Mouse (Mus musculus): ENCODE results near the gene Sox8.

Gene Sox8

DNA sequence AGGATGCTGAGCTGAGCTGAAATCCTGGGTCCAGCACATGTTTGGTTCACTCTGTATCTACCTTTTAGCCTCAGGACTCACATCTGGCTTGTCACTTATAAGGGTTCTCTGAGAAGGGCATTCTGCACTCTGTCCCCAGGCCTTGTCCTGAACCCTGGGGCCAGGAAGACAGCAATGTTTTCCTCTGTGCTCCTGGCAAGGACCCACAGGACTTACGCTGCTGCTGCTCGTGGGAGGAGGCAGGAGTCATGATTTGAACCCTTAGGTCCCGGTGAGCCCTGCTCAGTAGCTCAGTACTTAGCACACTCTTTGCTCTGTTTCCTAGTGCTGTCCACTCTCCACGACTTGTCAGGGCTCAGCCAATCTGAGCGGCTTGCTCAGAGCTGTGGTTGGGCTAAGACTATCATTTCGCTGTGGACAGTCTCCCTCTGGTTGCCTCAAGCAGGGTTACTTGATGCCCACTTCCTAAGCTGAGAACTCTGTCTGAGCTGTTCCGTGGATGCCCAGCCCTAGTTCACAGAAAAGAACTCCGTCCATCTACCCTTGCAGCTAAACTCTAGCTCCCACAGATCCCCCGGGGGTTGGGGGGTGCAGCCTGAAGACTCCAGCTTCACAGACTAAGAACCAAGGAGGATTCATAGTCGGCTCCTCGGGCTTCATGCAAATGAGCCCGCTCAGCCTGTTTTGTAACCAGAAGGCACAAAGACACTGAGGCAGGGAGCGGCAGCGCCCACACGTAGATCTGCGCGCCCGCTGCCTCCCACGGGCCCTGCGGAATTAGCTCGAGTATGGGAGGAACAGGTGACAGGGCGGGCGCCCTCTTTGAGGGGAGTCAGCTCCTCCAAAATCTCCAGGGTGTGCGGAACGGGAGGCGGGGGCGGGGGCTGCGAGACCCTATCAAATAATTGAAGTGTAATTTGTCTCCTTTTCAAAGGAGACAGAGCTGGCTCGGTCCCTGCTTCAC, 14.5 kb downstream of the Sox8 start:
- no peak for DNase-seq

- DNase-seq = no peak
Measured at GRCm38 (mm10) chr17:25555159-25555558, 15.3 kb downstream of the Sox8 start.

DNA sequence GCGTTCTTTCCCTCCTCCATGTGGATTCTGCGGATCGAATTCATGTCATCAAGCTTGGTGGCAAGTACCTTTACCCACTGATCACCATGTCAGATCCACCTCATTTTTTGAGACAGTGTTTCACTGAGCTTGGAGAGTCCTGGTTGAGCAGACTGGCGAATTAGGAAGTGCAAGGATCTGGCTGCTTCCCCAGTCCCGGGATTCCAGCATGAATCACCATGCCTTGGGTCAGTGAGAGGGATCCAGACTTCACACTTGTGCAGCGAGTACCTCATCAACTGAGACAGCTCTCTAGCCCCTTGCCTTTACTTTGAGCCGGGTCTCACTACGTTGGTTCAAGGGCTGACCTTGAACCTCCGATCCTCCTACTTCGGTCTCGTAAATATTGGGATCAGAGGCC, 19.2 kb downstream of the Sox8 start:
- no peak for DNase-seq

DNA sequence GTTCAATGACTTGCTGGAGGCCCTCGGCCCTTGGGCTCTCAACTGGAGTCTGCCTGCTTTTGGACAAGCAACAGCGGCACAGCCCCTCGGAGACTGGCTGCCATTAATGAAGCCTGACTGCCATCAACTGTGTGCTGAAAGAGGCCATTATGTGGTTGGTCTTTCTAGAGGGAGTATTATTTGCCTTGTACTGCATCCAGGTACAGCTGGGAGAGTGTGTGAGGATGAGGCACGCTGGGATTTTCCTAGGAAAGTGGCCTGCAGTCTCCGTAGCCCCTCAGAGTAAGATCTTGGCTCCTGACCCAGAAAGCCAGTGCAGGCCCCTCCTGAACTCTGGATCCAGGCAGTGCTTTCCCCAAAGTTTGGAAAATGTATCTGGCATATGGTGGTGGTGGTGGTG, 20.5 kb downstream of the Sox8 start:
- DNase-seq = no peak

- DNase-seq = no peak
Measured at GRCm38 (mm10) chr17:25547026-25547425, 23.5 kb downstream of the Sox8 start.

GRCm38 (mm10) chr17:25541768-25542167, 28.7 kb downstream of the Sox8 start:
- DNase-seq = no peak

DNA sequence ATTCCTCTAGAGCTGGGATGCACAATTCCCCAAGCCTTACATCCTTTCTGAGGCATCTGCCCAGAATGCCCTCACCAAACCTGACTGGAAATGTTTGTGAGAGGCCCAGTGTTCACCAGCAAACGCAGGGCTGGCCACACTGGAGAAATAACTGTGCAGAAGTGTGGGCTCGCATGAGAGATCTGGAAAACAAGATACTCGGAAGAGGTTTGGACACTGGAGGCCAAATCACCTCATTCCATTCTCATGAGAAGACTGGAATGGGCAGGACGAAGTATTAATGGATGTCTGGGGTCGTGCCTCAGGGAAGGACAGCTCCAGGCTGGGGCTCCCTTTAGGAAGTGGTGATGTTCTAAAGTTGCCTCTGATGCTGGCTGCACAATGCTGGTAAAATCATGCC, 29.8 kb downstream of the Sox8 start:
- DNase-seq = no peak

- DNase-seq = peak; percentile 4
Measured at GRCm38 (mm10) chr17:25538945-25539875, 31.3 kb downstream of the Sox8 start.

- DNase-seq = no peak
Measured at GRCm38 (mm10) chr17:25530357-25531022, 40.0 kb downstream of the Sox8 start.

GRCm38 (mm10) chr17:25522080-25522479, 48.4 kb downstream of the Sox8 start:
- no peak for DNase-seq

DNA sequence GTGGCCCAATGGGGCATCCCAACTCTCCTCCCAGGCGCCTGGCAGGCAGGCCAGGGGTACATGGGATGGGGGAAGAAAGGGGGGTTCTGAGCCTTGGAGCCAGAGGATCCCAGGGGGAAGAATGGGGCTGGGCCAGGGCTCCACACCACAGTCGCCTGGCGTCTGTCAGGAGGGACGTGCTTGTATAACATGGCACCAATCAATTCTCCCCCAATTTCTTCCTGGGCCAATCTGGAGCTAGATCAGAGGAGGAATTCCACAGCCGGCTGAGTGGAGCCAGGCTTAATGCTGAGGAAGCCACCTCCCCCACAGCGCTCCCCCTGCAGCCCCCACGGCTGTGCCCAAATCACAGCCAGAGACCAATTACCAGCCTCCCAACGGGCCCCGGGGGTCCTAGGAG, 50.0 kb downstream of the Sox8 start:
- no peak for DNase-seq

DNA sequence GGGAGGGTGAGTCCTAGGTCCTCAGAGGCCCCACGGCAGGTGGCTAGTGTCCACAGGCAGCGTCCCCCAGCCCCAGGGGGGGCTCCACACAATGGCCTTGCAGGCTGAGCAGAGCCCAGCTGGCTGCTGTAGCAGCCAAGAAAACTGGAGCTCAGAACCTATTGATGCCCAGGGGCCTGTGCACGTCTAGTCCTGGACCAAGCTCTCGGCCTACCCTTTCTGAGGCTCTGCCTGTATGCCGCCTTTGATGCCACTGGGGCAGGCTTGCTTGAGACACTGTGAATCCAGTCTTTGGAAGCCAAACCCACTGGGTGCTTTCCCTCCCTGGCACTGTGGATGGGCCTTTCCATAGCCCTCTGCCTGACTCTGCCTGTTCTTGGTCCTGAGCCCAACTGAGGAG, 51.0 kb downstream of the Sox8 start:
- DNase-seq = no peak

GRCm38 (mm10) chr17:25518144-25518543, 52.3 kb downstream of the Sox8 start:
- no peak for DNase-seq

DNA sequence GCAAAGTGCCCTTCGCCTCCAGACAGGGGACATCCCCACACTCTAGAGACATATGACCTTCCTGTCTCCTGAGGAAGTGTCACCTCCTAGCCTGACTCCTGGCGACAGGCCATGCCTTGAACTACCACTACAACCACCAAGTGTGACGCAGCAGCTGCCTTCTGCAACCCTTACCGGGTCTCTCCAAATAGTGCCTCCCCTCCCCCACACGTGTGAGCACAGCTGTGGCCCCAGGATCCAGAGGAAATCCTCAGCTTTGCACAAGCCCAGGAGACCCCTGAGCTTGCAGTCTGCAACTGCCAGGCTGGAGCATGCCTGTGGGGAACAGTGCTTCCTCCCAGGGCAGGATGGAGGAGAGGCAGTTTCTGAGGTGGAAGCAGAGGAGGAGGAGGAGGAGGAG, 54.2 kb downstream of the Sox8 start:
- no peak for DNase-seq
